Mouse (Mus musculus) spleen, adult 2 months (tissue): ENCODE results near the gene Runx1.

ENCODE experiments used
- CTCF ChIP-seq: fragments of 200-500 bp; IDR thresholded peaks from 2 replicates; pipeline ENCODE4 v1.5.1; 2011; ENCODE audit warnings: mild to moderate bottlenecking, inconsistent platforms; ENCODE audit not compliant: insufficient read depth, insufficient read length, insufficient replicate concordance; ENCODE audit errors: extremely low read depth
- POLR2A ChIP-seq: fragments of 200-500 bp; IDR thresholded peaks from 2 replicates; pipeline ENCODE4 v1.6.1; 2011; ENCODE audit warnings: low read depth, low read length, inconsistent platforms

- no peak for TF ChIP-seq POLR2A
- TF ChIP-seq CTCF: no peak
These were observed 11.4 kb downstream of the Runx1 start for GRCm38 (mm10) chr16:92814366-92815194.
